18 mouse cellular contexts compared by ENCODE assay signal in the genomic region with DNA sequence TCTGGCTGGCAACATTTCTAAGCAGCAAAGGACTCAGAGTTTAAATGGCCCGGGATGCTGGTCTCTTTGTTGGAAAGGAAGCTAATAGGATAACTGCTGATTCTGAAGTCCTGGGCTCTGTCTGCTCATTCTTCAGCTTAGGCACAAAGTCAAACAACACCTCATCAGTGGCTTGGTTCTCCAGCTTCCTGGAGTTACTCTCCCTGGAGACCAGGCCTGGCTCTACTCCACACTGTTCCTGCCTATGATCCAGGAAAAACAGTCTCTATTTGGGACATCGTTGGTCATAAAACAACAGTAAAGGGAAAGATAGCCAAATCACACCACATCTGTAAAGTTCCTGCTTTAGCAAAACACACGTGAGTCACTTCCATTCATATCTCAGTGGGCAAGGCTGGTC.
A peak's percentile ranks its signal among the peaks of the same experiment; 100 is the strongest.
DNase-seq lines count a peak whose midpoint lies in the region; ATAC-seq and TF ChIP-seq lines count a peak whose summit lies in the region.
"Had no signal": no experiment of that assay in that cellular context is flagged by ENCODE, and none has a peak within 500 bp of the region (broad histone marks: within the 10 kb centered on the region; RNA-seq: fewer than 3 reads in every experiment).

No protein-coding gene starts in this region.

- no peak overlapping the region for H3K27ac ChIP-seq in kidney, embryonic 15.5 days
- H3K27ac ChIP-seq in heart, adult 2 months = no peak overlapping the region
- H3K27ac ChIP-seq: embryonic facial prominence, embryonic 12.5 days; layer of hippocampus, adult 2 months; limb, embryonic 12.5 days; midbrain, embryonic 12.5 days had no signal

- H3K79me2 ChIP-seq in heart, adult 2 months (replicated peaks; ENCODE audit: control insufficient read depth, insufficient read depth, low read length) = no peaks in the 10 kb centered on the region

- H3K4me1 ChIP-seq in kidney, embryonic 15.5 days = no peaks in the 10 kb centered on the region
- no peaks in the 10 kb centered on the region for H3K4me1 ChIP-seq in heart, adult 2 months (ENCODE audit: control insufficient read depth, insufficient read depth, low read length)
- H3K4me1 ChIP-seq: embryonic facial prominence, embryonic 12.5 days; limb, embryonic 12.5 days; midbrain, embryonic 12.5 days had no signal

- ATAC-seq in kidney, embryonic 15.5 days (replicated peaks; ENCODE audit: low FRiP score) = no peak
- ATAC-seq: CD4-positive, CD25-positive, alpha-beta regulatory T cell, adult 4 months; forebrain, postnatal 0 days; Patski had no signal

- TF ChIP-seq POLR2A in heart, adult 2 months (IDR thresholded peaks at IDR 0.05; ENCODE audit: insufficient read depth, low read depth, low read length) = no peak

- no peak for TF ChIP-seq CTCF in heart, adult 2 months (IDR thresholded peaks at IDR 0.05)

- no peak overlapping the region for H3K9ac ChIP-seq in kidney, embryonic 15.5 days
- H3K9ac ChIP-seq in heart, adult 2 months (ENCODE audit: low read depth, low read length) = no peak overlapping the region
- H3K9ac ChIP-seq: embryonic facial prominence, embryonic 12.5 days; forebrain, postnatal 0 days; limb, embryonic 12.5 days; midbrain, embryonic 12.5 days had no signal

- no peak overlapping the region for H3K4me3 ChIP-seq in kidney, embryonic 15.5 days (replicated peaks)
- H3K4me3 ChIP-seq in heart, adult 2 months = no peak overlapping the region
- H3K4me3 ChIP-seq: embryonic facial prominence, embryonic 12.5 days; layer of hippocampus, adult 2 months; limb, embryonic 12.5 days; midbrain, embryonic 12.5 days had no signal

- H3K9me3 ChIP-seq in kidney, embryonic 15.5 days (replicated peaks) = no peaks in the 10 kb centered on the region
- H3K9me3 ChIP-seq: embryonic facial prominence, embryonic 12.5 days; limb, embryonic 12.5 days; midbrain, embryonic 12.5 days had no signal

- no peaks in the 10 kb centered on the region for H3K36me3 ChIP-seq in kidney, embryonic 15.5 days
- no peaks in the 10 kb centered on the region for H3K36me3 ChIP-seq in heart, adult 2 months (ENCODE audit: control insufficient read depth, insufficient read depth, low read length)
- H3K36me3 ChIP-seq: embryonic facial prominence, embryonic 12.5 days; limb, embryonic 12.5 days; midbrain, embryonic 12.5 days had no signal

- no peak for TF ChIP-seq EP300 in heart, adult 2 months (IDR thresholded peaks at IDR 0.05; ENCODE audit: insufficient read depth, low read depth, low read length)

- DNase-seq in kidney, adult 18-20 months = peak; percentile 5
- DNase-seq in heart, adult 2 months = peak; percentile 71 to 79
- peak; percentile 61 for DNase-seq in kidney, postnatal 14 days
- peak; percentile 71 for DNase-seq in lung, postnatal 14 days
- no peak for DNase-seq in thymus, postnatal 0 days (ENCODE audit: low spot score)
- no peak for DNase-seq in liver
- no peak for DNase-seq in cerebellum, adult 11 months
- DNase-seq: cerebellum, adult 8-10 months; forebrain, postnatal 0 days; retina, postnatal 1 day; thymus, postnatal 4 days had no signal

- 73% methylated on average over 3 of the region's 3 CpGs for WGBS in kidney, embryonic 15.5 days
- 32% methylated on average over 3 of the region's 3 CpGs for WGBS in heart, adult 2 months

- no peaks in the 10 kb centered on the region for H3K27me3 ChIP-seq in kidney, embryonic 15.5 days
- no peaks in the 10 kb centered on the region for H3K27me3 ChIP-seq in heart, adult 2 months (ENCODE audit: control insufficient read depth, insufficient read depth, low read length)
- H3K27me3 ChIP-seq: embryonic facial prominence, embryonic 12.5 days; limb, embryonic 12.5 days; midbrain, embryonic 12.5 days; Patski had no signal

- H3K4me2 ChIP-seq in kidney, embryonic 15.5 days = no peak overlapping the region
- H3K4me2 ChIP-seq: embryonic facial prominence, embryonic 12.5 days; limb, embryonic 12.5 days; midbrain, embryonic 12.5 days had no signal

- intact Hi-C loops in heart, adult 2 months (cut with DNase I) = no loop called here

Comparison
In these comparisons a context has a peak if more than half of its experiments do, and no peak if none do; other contexts are left out.
1. DNase-seq: peak in kidney, adult 18-20 months (single experiment), heart, adult 2 months (2 of 2), kidney, postnatal 14 days (single experiment) and lung, postnatal 14 days (single experiment); none in thymus, postnatal 0 days (single experiment), liver (single experiment) and cerebellum, adult 11 months (single experiment).